Mouse (Mus musculus) kidney, embryonic 16.5 days (tissue): ENCODE measurements around the gene Zfr. TPM values are rescaled to one million over a fixed set of nuclear protein-coding genes. Genes with fewer than 3 reads are reported as not detected.
"Not testable (repeated sequence)": the region's sequence is repeated elsewhere in the genome, so short reads cannot be mapped to it uniquely, and the experiment has no call there.

ENCODE experiments used
- ATAC-seq: fragments of 200-750 bp; cut with Nextera tagmentation; 2 replicates; pipeline ENCODE4 v1.8.0; 2017; ENCODE audit warnings: moderate TSS enrichment; ENCODE audit not compliant: low FRiP score, low TSS enrichment
- H3K27ac ChIP-seq: fragments of 300-500 bp; sonication (generic); 2 replicates; pipeline ENCODE4 v1.5.1; 2014; ENCODE audit warnings: low read length
- H3K27me3 ChIP-seq: fragments of 300-500 bp; sonication (generic); 2 replicates; pipeline ENCODE4 v1.6.1; 2014; ENCODE audit warnings: low read length, control low read depth, mixed read lengths; ENCODE audit not compliant: insufficient read depth
- H3K36me3 ChIP-seq: fragments of 300-500 bp; sonication (generic); 2 replicates; pipeline ENCODE4 v1.6.1; 2014; ENCODE audit warnings: low read length, control low read depth, mixed read lengths; ENCODE audit not compliant: insufficient read depth
- H3K4me1 ChIP-seq: fragments of 300-500 bp; sonication (generic); 2 replicates; pipeline ENCODE4 v1.6.1; 2014; ENCODE audit warnings: low read length, control low read depth, mixed read lengths; ENCODE audit not compliant: insufficient read depth
- H3K4me2 ChIP-seq: fragments of 300-500 bp; sonication (generic); replicated peaks from 2 replicates; pipeline ENCODE4 v1.6.1; 2014; ENCODE audit warnings: low read depth, low read length
- H3K4me3 ChIP-seq: fragments of 300-500 bp; sonication (generic); 2 replicates; pipeline ENCODE4 v1.5.1; 2014; ENCODE audit warnings: mild to moderate bottlenecking, low read length
- H3K9ac ChIP-seq: fragments of 300-500 bp; sonication (generic); replicated peaks from 2 replicates; pipeline ENCODE4 v1.6.1; 2014; ENCODE audit warnings: low read length
- H3K9me3 ChIP-seq: fragments of 300-500 bp; sonication (generic); 2 replicates; pipeline ENCODE4 v1.6.1; 2016; ENCODE audit warnings: low read length, control low read depth
- WGBS: fragments of 180-500 bp; shearing (Covaris S2); extraction: QIAGEN DNeasy Blood & Tissue Kit; methylation state at CpG from one replicate; pipeline ENCODE4 v1.1.7; 2014; 5-methylcytosine and 5-hydroxymethylcytosine counted together
- polyA plus RNA-seq: library from polyadenylated mRNA; unstranded; fragments of >200 nt; fragmentation: Nextera tagmentation; extraction: Ambion mirVana; gene quantifications from 2 replicates; pipeline ENCODE4 v1.2.1, GENCODE M21; 2015

Zfr gene
- polyA plus RNA-seq, 1 experiment from 2014 or later: 101 TPM

- H3K27me3 ChIP-seq: no peaks in the 10 kb centered on the region
- H3K27ac ChIP-seq: peak overlapping the region; percentile 31
- no peak overlapping the region for H3K4me3 ChIP-seq
- WGBS: 51% methylated on average over 6 of the region's 6 CpGs
- H3K36me3 ChIP-seq: no peaks in the 10 kb centered on the region
- no peaks in the 10 kb centered on the region for H3K9me3 ChIP-seq
- no peak overlapping the region for H3K9ac ChIP-seq
- ATAC-seq: no peak
- H3K4me1 ChIP-seq: peaks cover 40% of the 10 kb centered on the region
- H3K4me2 ChIP-seq: no peak overlapping the region
Measured at GRCm38 (mm10) chr15:12207556-12208090, 90.0 kb downstream of the Zfr start.

DNA sequence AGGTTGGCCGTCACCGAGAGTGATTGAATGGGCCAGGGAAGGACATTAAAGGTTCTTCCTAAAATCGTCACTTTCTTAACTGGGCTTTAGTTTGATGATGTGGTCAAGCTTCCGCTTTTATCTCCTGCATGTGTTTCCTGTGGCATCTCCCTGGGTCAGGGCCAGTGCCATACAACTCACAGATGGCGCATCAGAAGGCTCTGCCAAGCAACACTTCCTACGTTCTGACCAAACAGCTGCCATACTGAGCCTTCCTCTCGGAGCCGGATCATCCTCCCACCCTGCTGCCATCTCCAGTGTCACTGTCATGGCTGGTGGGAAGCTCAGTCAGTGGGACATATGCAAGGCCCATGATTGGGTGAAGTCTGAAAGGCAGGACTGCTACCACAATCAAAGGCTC, 93.9 kb downstream of the Zfr start:
- H3K9ac ChIP-seq: no peak overlapping the region
- no peaks in the 10 kb centered on the region for H3K27me3 ChIP-seq
- ATAC-seq: no peak
- no peak overlapping the region for H3K27ac ChIP-seq
- H3K4me3 ChIP-seq: no peak overlapping the region
- H3K9me3 ChIP-seq: no peaks in the 10 kb centered on the region
- H3K4me2 ChIP-seq: no peak overlapping the region
- peaks cover 21% of the 10 kb centered on the region for H3K4me1 ChIP-seq
- 64% methylated on average over 8 of the region's 8 CpGs for WGBS
- no peaks in the 10 kb centered on the region for H3K36me3 ChIP-seq

DNA sequence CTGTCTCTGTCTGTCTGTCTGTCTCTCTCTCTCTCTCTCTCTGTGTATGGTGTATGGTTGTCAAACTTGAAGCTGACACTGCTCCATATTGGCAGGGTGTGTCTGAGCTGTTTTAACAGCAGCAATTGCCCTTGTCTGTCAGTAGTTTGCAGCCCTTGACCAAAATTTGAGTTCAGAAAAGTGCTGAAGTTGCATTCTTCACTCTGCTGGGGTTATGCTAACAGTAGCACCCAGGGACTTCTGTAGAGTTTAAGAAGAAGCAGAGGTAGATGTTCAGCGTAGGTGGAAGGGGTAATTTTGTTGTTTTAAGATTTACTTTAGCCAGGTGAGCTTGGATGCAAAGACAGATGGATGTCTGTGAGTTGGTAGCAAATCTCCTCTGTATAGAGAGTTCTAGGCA, 94.6 kb downstream of the Zfr start:
- ATAC-seq: no peak
- Histone ChIP-seq H3K36me3 (no peaks in the 10 kb centered on the region), H3K9me3 (no peaks in the 10 kb centered on the region), H3K27ac (no peak overlapping the region), H3K4me1 (peaks cover 14% of the 10 kb centered on the region), H3K9ac (no peak overlapping the region), H3K4me2 (no peak overlapping the region), H3K4me3 (no peak overlapping the region), H3K27me3 (no peaks in the 10 kb centered on the region)
- 70% methylated on average over 1 of the region's 1 CpGs for WGBS

DNA sequence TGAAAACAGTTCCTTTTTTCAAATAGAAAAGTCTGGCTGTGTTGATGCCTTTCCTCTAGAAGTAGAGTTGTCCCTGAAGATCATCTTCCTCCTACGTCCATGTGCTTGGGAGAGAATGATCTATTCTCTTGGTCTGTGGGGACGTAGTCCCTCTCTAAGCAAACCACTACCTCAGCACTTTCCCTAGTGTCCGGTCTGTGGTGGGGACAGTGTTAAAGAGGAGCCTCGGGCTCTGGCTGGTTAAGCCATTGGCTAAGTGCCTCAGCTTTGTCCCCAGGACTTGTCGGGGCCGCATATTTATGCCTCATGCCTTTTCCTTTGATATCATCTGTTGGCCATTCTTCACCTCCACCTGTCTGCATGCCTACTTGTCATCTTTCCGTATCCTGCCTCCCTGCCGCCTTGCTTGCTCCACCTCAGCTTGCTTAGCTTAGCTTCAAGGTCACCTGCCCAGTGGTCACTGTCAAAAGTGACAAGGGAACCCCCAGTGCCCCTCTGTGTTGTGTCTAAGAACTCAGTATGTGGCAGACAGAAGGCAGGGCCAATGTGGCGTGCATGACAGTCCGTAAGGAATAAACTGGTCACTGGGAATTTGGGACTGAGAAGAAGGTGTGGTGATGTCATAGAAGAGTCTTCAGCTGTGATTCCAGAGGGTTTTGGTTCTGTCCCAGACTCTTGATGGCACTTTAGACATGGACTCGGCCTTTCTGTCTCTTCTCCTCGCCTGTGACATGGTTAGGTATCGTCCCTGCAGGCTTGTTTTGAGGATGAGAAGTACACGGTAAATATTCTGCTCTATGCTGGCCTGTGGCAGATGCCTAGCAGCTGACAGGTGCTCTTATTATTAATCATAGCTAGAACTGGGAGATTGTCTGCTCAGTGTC, 97.1 kb downstream of the Zfr start:
- no peak overlapping the region for H3K27ac ChIP-seq

DNA sequence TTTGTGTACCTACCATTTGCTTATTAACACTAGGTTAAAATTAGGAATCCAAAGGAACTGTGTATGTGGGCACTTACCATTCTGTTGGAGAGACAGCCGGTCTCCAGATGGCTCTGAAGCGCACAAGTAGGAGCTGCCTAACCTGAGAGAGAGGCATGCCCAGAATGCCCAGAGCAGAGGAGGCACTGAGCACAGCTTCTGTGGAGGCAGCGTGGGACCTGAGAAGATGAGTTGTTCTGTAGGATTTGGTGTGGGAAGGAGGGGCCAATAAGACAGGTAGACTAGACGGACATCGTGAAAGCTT, 97.7 kb downstream of the Zfr start:
- Histone ChIP-seq H3K4me1 (0 out of 2 replicates have a peak, but pooled peaks cover 6% of the 10 kb centered on the region), H3K9ac (no peak overlapping the region), H3K36me3 (no peaks in the 10 kb centered on the region), H3K9me3 (no peaks in the 10 kb centered on the region), H3K4me3 (no peak overlapping the region), H3K4me2 (no peak overlapping the region), H3K27me3 (no peaks in the 10 kb centered on the region), H3K27ac (no peak overlapping the region)
- 96% methylated on average over 5 of the region's 5 CpGs for WGBS
- no peak for ATAC-seq

More for the DNA sequence above, 97.1 kb downstream of the Zfr start:
- no peak overlapping the region for H3K4me2 ChIP-seq
- H3K27me3 ChIP-seq: no peaks in the 10 kb centered on the region
- ATAC-seq: no peak
- H3K9me3 ChIP-seq: no peaks in the 10 kb centered on the region
- no peak overlapping the region for H3K9ac ChIP-seq
- 79% methylated on average over 14 of the region's 14 CpGs for WGBS
- H3K4me3 ChIP-seq: no peak overlapping the region
- 0 out of 2 replicates have a peak, but pooled peaks cover 6% of the 10 kb centered on the region for H3K4me1 ChIP-seq
- no peaks in the 10 kb centered on the region for H3K36me3 ChIP-seq

- Histone ChIP-seq H3K9ac (no peak overlapping the region), H3K27ac (no peak overlapping the region), H3K36me3 (no peaks in the 10 kb centered on the region), H3K4me1 (0 out of 2 replicates have a peak, but pooled peaks cover 10% of the 10 kb centered on the region), H3K9me3 (no peaks in the 10 kb centered on the region), H3K27me3 (no peaks in the 10 kb centered on the region), H3K4me3 (no peak overlapping the region), H3K4me2 (no peak overlapping the region)
- 93% methylated on average over 8 of the region's 8 CpGs for WGBS
- ATAC-seq: no peak
Measured at GRCm38 (mm10) chr15:12216119-12216518, 98.5 kb downstream of the Zfr start.

DNA sequence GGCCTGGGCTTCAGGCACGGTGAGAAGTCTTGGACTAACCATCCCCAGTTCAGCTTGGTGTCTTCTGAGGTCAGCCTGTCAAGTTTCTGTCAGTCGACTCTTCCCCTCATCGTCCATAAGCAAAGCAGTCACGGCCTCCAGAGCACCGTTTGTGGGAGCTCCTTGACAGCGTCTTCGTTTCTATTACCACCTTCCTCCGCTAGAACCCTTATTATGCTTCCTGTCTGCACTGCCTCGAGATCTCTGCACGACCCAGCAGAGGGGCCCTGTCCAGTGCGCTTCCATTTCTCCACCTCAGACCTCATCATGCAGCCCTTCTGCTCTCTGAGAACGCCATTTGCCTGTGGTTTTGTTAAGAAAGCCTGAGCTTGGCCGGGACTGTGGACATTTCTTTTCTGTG, 99.2 kb downstream of the Zfr start:
- Histone ChIP-seq H3K27me3 (no peaks in the 10 kb centered on the region), H3K4me2 (no peak overlapping the region), H3K4me3 (no peak overlapping the region), H3K9me3 (no peaks in the 10 kb centered on the region), H3K4me1 (peaks cover 8% of the 10 kb centered on the region; the same call in 1 of the 2 replicates), H3K9ac (no peak overlapping the region), H3K27ac (no peak overlapping the region), H3K36me3 (no peaks in the 10 kb centered on the region)
- WGBS: 64% methylated on average over 13 of the region's 13 CpGs
- no peak for ATAC-seq

DNA sequence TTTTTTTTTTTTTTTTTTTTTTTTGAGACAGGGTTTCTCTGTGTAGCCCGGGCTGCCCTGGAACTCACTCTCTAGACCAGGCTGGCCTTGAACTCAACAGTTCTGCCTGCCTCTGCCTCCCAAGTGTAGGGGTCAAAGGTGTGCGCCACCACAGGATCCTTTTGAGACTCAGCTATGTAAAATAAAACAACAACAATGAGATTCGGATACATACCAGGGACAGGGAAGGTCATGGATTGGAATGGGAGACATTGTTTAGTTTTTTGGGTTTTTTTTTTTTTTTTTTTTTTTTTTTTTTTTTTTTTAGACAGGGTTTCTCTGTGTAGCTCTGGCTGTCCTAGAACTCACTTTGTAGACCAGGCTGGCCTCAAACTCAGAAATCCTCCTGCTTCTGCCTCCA, 99.7 kb downstream of the Zfr start:
- H3K4me1 ChIP-seq: peaks cover 13% of the 10 kb centered on the region; the same call in 1 of the 2 replicates
- not testable (repeated sequence) for H3K4me2 ChIP-seq, H3K27ac ChIP-seq, ATAC-seq, H3K4me3 ChIP-seq, H3K36me3 ChIP-seq, H3K9me3 ChIP-seq, H3K9ac ChIP-seq, H3K27me3 ChIP-seq
- 89% methylated on average over 3 of the region's 3 CpGs for WGBS

DNA sequence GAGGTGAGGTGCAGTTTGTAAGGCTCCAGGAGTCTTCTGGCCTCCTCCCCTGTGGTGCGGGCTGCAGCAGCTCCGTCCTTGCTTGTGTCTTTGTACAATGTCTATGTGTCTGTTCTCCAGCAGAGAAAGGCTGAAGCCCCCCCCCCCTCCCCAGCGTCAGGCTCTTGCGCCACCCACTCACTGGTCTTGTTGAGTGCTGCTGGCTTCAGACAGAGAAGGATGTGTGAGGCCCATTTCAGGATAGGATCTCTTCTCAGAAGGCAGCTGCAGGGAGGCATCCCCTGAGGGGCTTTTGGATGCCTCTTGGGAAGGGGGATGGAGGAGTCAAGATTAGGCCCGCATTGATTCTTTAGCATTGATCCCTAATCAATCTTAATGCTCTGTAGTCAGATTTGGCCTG, 100.2 kb downstream of the Zfr start:
- H3K4me1 ChIP-seq: peaks cover 15% of the 10 kb centered on the region; the same call in 1 of the 2 replicates
- WGBS: 78% methylated on average over 5 of the region's 5 CpGs
- no peaks in the 10 kb centered on the region for H3K36me3 ChIP-seq
- no peak overlapping the region for H3K4me2 ChIP-seq
- no peaks in the 10 kb centered on the region for H3K9me3 ChIP-seq
- ATAC-seq: no peak
- no peak overlapping the region for H3K9ac ChIP-seq
- no peak overlapping the region for H3K27ac ChIP-seq
- H3K27me3 ChIP-seq: no peaks in the 10 kb centered on the region
- no peak overlapping the region for H3K4me3 ChIP-seq
